Mouse (Mus musculus): ENCODE results near the gene Shank2. TPM values are rescaled to one million over a fixed set of nuclear protein-coding genes. Genes with fewer than 3 reads are reported as not detected.

The Shank2 gene
- polyA plus RNA-seq, 1 experiment from 2014 or later = 0.54 TPM

- Histone ChIP-seq H3K36me3 (replicated peaks) (no peaks in the 10 kb centered on the region), H3K9ac (no peak overlapping the region), H3K9me3 (replicated peaks) (no peaks in the 10 kb centered on the region), H3K4me3 (replicated peaks) (no peak overlapping the region), H3K4me1 (replicated peaks) (peaks cover 6% of the 10 kb centered on the region; the same call in 1 of the 2 replicates), H3K27me3 (peaks cover 4% of the 10 kb centered on the region; the same call in 1 of the 2 replicates), H3K4me2 (no peak overlapping the region), H3K27ac (replicated peaks) (no peak overlapping the region)
- no peak for ATAC-seq (ENCODE audit: insufficient read depth)
- 17% methylated on average over 16 of the region's 16 CpGs for WGBS (ENCODE audit: insufficient replicate concordance)
Measured at GRCm38 (mm10) chr7:144420552-144420951, 418.8 kb downstream of the Shank2 start.

DNA sequence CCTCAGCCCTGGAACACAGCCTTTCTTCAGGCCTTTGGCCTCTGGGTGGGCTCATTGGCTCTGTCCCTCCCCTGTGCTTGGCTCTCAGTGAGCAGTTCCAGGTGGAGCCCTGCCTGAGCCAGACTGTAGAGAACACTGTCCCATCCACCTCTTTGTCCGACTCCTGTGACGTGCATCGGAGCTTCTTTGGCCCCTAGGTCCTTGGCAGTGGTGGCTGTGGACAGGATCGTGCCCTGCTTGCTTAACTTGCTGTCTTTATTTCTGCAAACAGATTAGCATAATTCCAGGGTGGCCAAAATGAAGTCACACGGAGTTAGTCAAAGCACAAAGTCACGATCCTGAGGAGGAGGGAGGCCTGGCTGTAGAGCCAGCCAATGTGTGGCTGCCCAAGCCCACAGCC, 419.8 kb downstream of the Shank2 start:
- Histone ChIP-seq H3K9ac (no peak overlapping the region), H3K36me3 (replicated peaks) (no peaks in the 10 kb centered on the region), H3K4me1 (replicated peaks) (peaks cover 6% of the 10 kb centered on the region; the same call in 1 of the 2 replicates), H3K9me3 (replicated peaks) (no peaks in the 10 kb centered on the region), H3K27me3 (peaks cover 4% of the 10 kb centered on the region; the same call in 1 of the 2 replicates), H3K27ac (replicated peaks) (no peak overlapping the region), H3K4me3 (replicated peaks) (no peak overlapping the region), H3K4me2 (no peak overlapping the region)
- no peak for ATAC-seq (ENCODE audit: insufficient read depth)
- WGBS (ENCODE audit: insufficient replicate concordance) = 55% methylated on average over 6 of the region's 6 CpGs

DNA sequence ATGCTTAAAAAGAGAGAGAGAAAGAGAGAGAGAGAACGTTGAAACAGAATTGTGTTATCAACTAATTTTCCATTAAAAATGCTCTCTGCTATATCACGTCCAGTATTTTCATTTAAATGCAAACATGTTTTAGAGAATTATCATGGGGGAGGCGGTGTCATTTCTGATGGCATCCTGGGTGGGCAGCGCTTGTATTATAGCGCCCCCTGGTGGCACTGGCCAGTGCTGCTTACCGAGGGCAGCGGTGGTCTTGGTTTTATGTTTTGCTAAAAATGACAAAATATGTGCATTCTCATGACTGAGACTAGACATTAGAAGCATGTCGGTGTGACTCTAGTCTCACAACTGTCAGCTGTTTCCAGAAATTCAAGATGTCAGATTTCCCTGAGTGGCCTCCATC, 424.2 kb downstream of the Shank2 start:
- H3K9ac ChIP-seq = no peak overlapping the region
- H3K27me3 ChIP-seq = peaks cover 12% of the 10 kb centered on the region; the same call in 1 of the 2 replicates
- no peak for ATAC-seq (ENCODE audit: insufficient read depth)

DNA sequence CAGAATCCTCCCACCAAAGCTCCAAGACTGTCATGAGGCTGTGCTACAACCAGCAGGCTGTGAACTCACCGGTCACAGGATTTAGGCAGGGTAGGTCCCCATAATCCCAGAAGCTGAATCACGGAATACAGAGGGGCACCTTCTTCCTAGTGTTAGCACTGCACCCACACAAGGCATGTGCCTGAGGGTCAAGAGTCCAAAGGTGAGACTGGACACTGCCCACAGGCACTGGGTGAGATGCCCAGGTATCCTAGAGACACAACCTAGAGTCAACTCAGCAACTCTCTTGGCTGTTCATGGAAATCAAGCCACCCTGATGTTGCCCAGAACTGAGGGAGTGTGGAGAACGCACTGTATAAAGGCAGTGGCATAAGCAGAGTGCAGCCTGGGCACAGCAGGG, 424.9 kb downstream of the Shank2 start:
- H3K9me3 ChIP-seq (replicated peaks) = no peaks in the 10 kb centered on the region
- ATAC-seq (ENCODE audit: insufficient read depth) = no peak
- no peaks in the 10 kb centered on the region for H3K36me3 ChIP-seq (replicated peaks)
- H3K4me1 ChIP-seq (replicated peaks) = no peaks in the 10 kb centered on the region
- no peak overlapping the region for H3K4me2 ChIP-seq
- H3K27me3 ChIP-seq = peaks cover 12% of the 10 kb centered on the region; the same call in 1 of the 2 replicates
- no peak overlapping the region for H3K27ac ChIP-seq (replicated peaks)
- WGBS (ENCODE audit: insufficient replicate concordance) = 73% methylated on average over 3 of the region's 3 CpGs
- no peak overlapping the region for H3K9ac ChIP-seq
- no peak overlapping the region for H3K4me3 ChIP-seq (replicated peaks)

More for the DNA sequence above, 424.2 kb downstream of the Shank2 start:
- Histone ChIP-seq H3K4me2 (no peak overlapping the region), H3K27ac (replicated peaks) (no peak overlapping the region), H3K9me3 (replicated peaks) (no peaks in the 10 kb centered on the region), H3K36me3 (replicated peaks) (no peaks in the 10 kb centered on the region), H3K4me3 (replicated peaks) (no peak overlapping the region), H3K4me1 (replicated peaks) (no peaks in the 10 kb centered on the region)
- WGBS (ENCODE audit: insufficient replicate concordance) = 10% methylated on average over 8 of the region's 8 CpGs

DNA sequence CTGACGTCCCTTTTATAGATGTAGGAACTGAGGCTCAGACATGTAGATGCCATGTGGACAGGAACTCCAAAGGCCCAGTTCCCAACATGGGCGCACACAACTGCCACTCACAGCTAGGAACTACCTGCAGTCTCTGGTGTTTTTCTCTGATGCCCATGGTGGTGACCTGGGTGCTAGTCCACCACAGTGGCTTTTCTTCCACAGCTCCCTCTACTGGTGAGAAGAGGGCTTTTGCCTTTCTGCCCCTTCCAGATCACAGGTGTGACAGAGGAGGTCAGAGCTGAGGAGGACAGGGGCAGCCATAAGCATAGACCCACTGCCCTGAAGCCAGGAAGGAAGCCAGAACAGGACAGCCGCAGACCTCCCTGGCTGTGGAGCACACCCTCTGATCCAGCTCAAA, 425.7 kb downstream of the Shank2 start:
- Histone ChIP-seq H3K4me1 (replicated peaks) (no peaks in the 10 kb centered on the region), H3K27me3 (peaks cover 12% of the 10 kb centered on the region; the same call in 1 of the 2 replicates), H3K27ac (replicated peaks) (no peak overlapping the region), H3K4me2 (no peak overlapping the region), H3K4me3 (replicated peaks) (no peak overlapping the region), H3K9me3 (replicated peaks) (no peaks in the 10 kb centered on the region), H3K36me3 (replicated peaks) (no peaks in the 10 kb centered on the region), H3K9ac (no peak overlapping the region)
- 62% methylated on average over 3 of the region's 3 CpGs for WGBS (ENCODE audit: insufficient replicate concordance)
- ATAC-seq (ENCODE audit: insufficient read depth) = no peak

GRCm38 (mm10) chr7:144432920-144433319, 431.2 kb downstream of the Shank2 start:
- Histone ChIP-seq H3K9ac (no peak overlapping the region), H3K4me2 (no peak overlapping the region), H3K4me3 (replicated peaks) (no peak overlapping the region), H3K9me3 (replicated peaks) (no peaks in the 10 kb centered on the region), H3K27me3 (peaks cover 1% of the 10 kb centered on the region; the same call in 1 of the 2 replicates), H3K27ac (replicated peaks) (no peak overlapping the region), H3K36me3 (replicated peaks) (peaks cover 13% of the 10 kb centered on the region; the same call in 1 of the 2 replicates), H3K4me1 (replicated peaks) (no peaks in the 10 kb centered on the region)
- no peak for ATAC-seq (ENCODE audit: insufficient read depth)
- 51% methylated on average over 2 of the region's 2 CpGs for WGBS (ENCODE audit: insufficient replicate concordance)

GRCm38 (mm10) chr7:144438811-144439210, 437.1 kb downstream of the Shank2 start:
- H3K27me3 ChIP-seq = no peaks in the 10 kb centered on the region; the same call in 1 of the 2 replicates
- no peak for ATAC-seq (ENCODE audit: insufficient read depth)
- no peak overlapping the region for H3K9ac ChIP-seq
- no peak overlapping the region for H3K27ac ChIP-seq (replicated peaks)
- no peak overlapping the region for H3K4me3 ChIP-seq (replicated peaks)
- no peak overlapping the region for H3K4me2 ChIP-seq
- peaks cover 55% of the 10 kb centered on the region for H3K36me3 ChIP-seq (replicated peaks)
- no peaks in the 10 kb centered on the region for H3K4me1 ChIP-seq (replicated peaks)
- no peaks in the 10 kb centered on the region for H3K9me3 ChIP-seq (replicated peaks)
- 86% methylated on average over 7 of the region's 7 CpGs for WGBS (ENCODE audit: insufficient replicate concordance)

DNA sequence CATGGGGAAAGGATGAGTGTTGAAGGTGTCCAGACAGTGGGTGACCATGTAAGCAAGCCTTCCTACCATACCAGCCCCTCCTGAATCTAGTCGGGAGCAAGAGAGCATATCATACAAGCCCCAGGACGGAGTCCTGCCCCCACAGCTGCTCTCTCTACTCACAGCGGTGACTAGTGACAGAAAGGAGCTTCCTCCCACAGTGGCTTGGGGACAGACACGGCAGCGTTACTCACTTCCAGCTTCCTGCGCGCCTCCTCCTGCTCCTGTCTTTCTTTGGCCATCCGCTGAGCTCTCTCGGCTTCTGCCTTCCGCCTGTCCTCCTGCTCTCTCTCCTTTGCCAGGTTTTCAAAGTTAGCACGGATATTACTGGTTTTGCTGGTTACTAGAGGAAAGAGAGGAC, 439.7 kb downstream of the Shank2 start:
- no peak overlapping the region for H3K4me3 ChIP-seq (replicated peaks)
- no peaks in the 10 kb centered on the region for H3K9me3 ChIP-seq (replicated peaks)
- H3K27ac ChIP-seq (replicated peaks) = no peak overlapping the region
- no peak overlapping the region for H3K9ac ChIP-seq
- no peak overlapping the region for H3K4me2 ChIP-seq
- ATAC-seq (ENCODE audit: insufficient read depth) = no peak
- H3K4me1 ChIP-seq (replicated peaks) = no peaks in the 10 kb centered on the region
- no peaks in the 10 kb centered on the region; the same call in 1 of the 2 replicates for H3K27me3 ChIP-seq
- WGBS (ENCODE audit: insufficient replicate concordance) = 77% methylated on average over 11 of the region's 11 CpGs
- H3K36me3 ChIP-seq (replicated peaks) = peaks cover 78% of the 10 kb centered on the region

DNA sequence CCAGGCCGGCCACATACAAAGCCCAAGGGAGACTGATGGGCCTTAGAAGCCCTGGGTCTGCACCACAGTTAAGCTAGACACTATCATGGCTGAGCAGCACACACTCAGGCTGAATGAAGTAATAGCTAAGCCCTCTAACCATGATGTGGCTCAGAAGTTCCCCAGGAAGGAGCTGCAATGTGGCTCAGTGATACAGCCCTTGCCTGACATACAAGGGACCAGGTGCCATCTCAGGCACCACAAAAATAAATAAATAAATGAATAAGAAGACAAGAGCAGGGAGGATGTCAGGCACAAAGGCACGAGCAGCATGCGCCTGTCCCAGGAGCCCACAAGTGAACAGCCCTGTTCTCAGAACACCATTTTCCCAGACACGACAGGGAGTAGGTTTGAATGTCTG, 440.2 kb downstream of the Shank2 start:
- Histone ChIP-seq H3K36me3 (replicated peaks) (peaks cover 75% of the 10 kb centered on the region), H3K9ac (no peak overlapping the region), H3K4me1 (replicated peaks) (no peaks in the 10 kb centered on the region), H3K27ac (replicated peaks) (no peak overlapping the region), H3K9me3 (replicated peaks) (no peaks in the 10 kb centered on the region), H3K27me3 (no peaks in the 10 kb centered on the region; the same call in 1 of the 2 replicates), H3K4me2 (no peak overlapping the region), H3K4me3 (replicated peaks) (no peak overlapping the region)
- no peak for ATAC-seq (ENCODE audit: insufficient read depth)
- WGBS (ENCODE audit: insufficient replicate concordance) = 72% methylated on average over 4 of the region's 4 CpGs

- no peak for ATAC-seq (ENCODE audit: insufficient read depth)
- Histone ChIP-seq H3K4me3 (replicated peaks) (no peak overlapping the region), H3K36me3 (replicated peaks) (peaks cover 65% of the 10 kb centered on the region)
Measured at GRCm38 (mm10) chr7:144444788-144445187, 443.1 kb downstream of the Shank2 start.

DNA sequence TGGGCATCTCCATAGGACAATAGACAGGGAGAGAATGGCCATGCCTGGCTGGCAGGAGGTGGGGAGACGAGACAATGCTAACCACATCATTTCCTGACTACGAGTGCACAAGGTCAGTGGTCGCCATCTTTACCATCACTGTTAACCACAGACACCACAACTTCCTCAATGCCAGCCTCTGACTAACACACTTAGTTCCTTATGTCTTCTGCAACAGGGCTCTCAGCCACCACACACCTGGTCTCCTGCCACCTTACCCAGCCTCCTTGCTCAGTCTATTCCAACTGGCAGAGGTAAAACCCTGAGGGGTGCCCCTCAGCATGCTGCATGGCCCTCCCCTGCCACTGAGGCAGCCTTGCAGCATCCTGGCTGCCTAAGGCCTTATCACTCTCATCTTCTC, 445.4 kb downstream of the Shank2 start:
- H3K4me2 ChIP-seq = no peak overlapping the region
- 22% methylated on average over 3 of the region's 3 CpGs for WGBS (ENCODE audit: insufficient replicate concordance)
- ATAC-seq (ENCODE audit: insufficient read depth) = no peak
- H3K4me1 ChIP-seq (replicated peaks) = no peaks in the 10 kb centered on the region
- peaks cover 68% of the 10 kb centered on the region for H3K36me3 ChIP-seq (replicated peaks)
- no peak overlapping the region for H3K9ac ChIP-seq
- H3K27ac ChIP-seq (replicated peaks) = no peak overlapping the region
- no peaks in the 10 kb centered on the region for H3K9me3 ChIP-seq (replicated peaks)
- H3K27me3 ChIP-seq = no peaks in the 10 kb centered on the region
- no peak overlapping the region for H3K4me3 ChIP-seq (replicated peaks)

More at GRCm38 (mm10) chr7:144444788-144445187, 443.1 kb downstream of the Shank2 start:
- Histone ChIP-seq H3K4me2 (no peak overlapping the region), H3K27me3 (no peaks in the 10 kb centered on the region), H3K9me3 (replicated peaks) (no peaks in the 10 kb centered on the region), H3K9ac (no peak overlapping the region), H3K27ac (replicated peaks) (no peak overlapping the region), H3K4me1 (replicated peaks) (no peaks in the 10 kb centered on the region)
- 60% methylated on average over 7 of the region's 7 CpGs for WGBS (ENCODE audit: insufficient replicate concordance)

GRCm38 (mm10) chr7:144448186-144448585, 446.5 kb downstream of the Shank2 start:
- 58% methylated on average over 1 of the region's 1 CpGs for WGBS (ENCODE audit: insufficient replicate concordance)
- Histone ChIP-seq H3K9me3 (replicated peaks) (no peaks in the 10 kb centered on the region), H3K27ac (replicated peaks) (no peak overlapping the region), H3K36me3 (replicated peaks) (peaks cover 73% of the 10 kb centered on the region), H3K4me3 (replicated peaks) (no peak overlapping the region), H3K27me3 (no peaks in the 10 kb centered on the region), H3K4me2 (no peak overlapping the region), H3K9ac (no peak overlapping the region), H3K4me1 (replicated peaks) (no peaks in the 10 kb centered on the region)
- ATAC-seq (ENCODE audit: insufficient read depth) = no peak
